Mouse (Mus musculus) embryonic fibroblast, embryonic 13.5 days (primary cell): Measurements from ENCODE around the gene Fscn1.

ENCODE experiments used
- CTCF ChIP-seq: IDR thresholded peaks from 2 replicates; pipeline ENCODE4 v1.5.1; 2011; ENCODE audit warnings: mild to moderate bottlenecking, control low read depth, low read length, moderate library complexity, borderline replicate concordance; ENCODE audit not compliant: insufficient read depth
- POLR2A ChIP-seq: IDR thresholded peaks from 2 replicates; pipeline ENCODE4 v1.6.1; 2011; ENCODE audit warnings: low read depth, mild to moderate bottlenecking, control low read depth, low read length, moderate library complexity

GRCm38 (mm10) chr5:142959156-142959555 is 987 bp upstream of the Fscn1 start:
- TF ChIP-seq CTCF: no peak
- TF ChIP-seq POLR2A: no peak
